Mouse (Mus musculus) forebrain, postnatal 0 days (tissue): ENCODE data around the gene Cpne5. TPM values are rescaled to one million over a fixed set of nuclear protein-coding genes. Genes with fewer than 3 reads are reported as not detected.
A peak's percentile ranks its signal among the peaks of the same experiment; 100 is the strongest.

Experiments used
- ATAC-seq: fragments of 200-750 bp; cut with Nextera tagmentation; 2 replicates; pipeline ENCODE4 v1.8.0; 2017; ENCODE audit warnings: mild to moderate bottlenecking, moderate library complexity
- DNase-seq: peaks from one replicate; pipeline ENCODE4 v3.0.0-alpha.2; 2015
- H3K27ac ChIP-seq: fragments of 300-500 bp; sonication (generic); 2 replicates; pipeline ENCODE4 v1.5.1; 2014; ENCODE audit warnings: low read depth, mild to moderate bottlenecking, antibody characterized with exemption, low read length, moderate library complexity, mixed read lengths
- H3K27me3 ChIP-seq: fragments of 300-500 bp; sonication (generic); 2 replicates; pipeline ENCODE4 v1.6.1; 2014; ENCODE audit warnings: mild to moderate bottlenecking, low read length, mixed read lengths; ENCODE audit not compliant: insufficient read depth
- H3K36me3 ChIP-seq: fragments of 300-500 bp; sonication (generic); 2 replicates; pipeline ENCODE4 v1.6.1; 2014; ENCODE audit warnings: mild to moderate bottlenecking, moderate library complexity; ENCODE audit not compliant: insufficient read depth
- H3K4me1 ChIP-seq: fragments of 300-500 bp; sonication (generic); 2 replicates; pipeline ENCODE4 v1.6.1; 2014; ENCODE audit warnings: antibody characterized with exemption; ENCODE audit not compliant: insufficient read depth
- H3K4me2 ChIP-seq: fragments of 300-500 bp; sonication (generic); 2 replicates; pipeline ENCODE4 v1.6.1; 2014; ENCODE audit warnings: low read depth, mild to moderate bottlenecking, moderate library complexity
- H3K4me3 ChIP-seq: fragments of 300-500 bp; sonication (generic); 2 replicates; pipeline ENCODE4 v1.5.1; 2014; ENCODE audit warnings: low read depth, low read length, mixed read lengths
- H3K9ac ChIP-seq: fragments of 300-500 bp; sonication (generic); 2 replicates; pipeline ENCODE4 v1.6.1; 2014; ENCODE audit warnings: mild to moderate bottlenecking
- H3K9me3 ChIP-seq: fragments of 300-500 bp; sonication (generic); 2 replicates; pipeline ENCODE4 v1.6.1; 2016; ENCODE audit warnings: low read length
- CTCF ChIP-seq: sonication (generic); IDR thresholded peaks from 2 replicates; pipeline ENCODE4 v1.5.1; 2016; ENCODE audit warnings: antibody characterized with exemption, control low read depth, low read depth
- WGBS: fragments of 180-500 bp; shearing (Covaris S2); extraction: QIAGEN DNeasy Blood & Tissue Kit; methylation state at CpG from one replicate; pipeline ENCODE4 v1.1.7; 2014; 5-methylcytosine and 5-hydroxymethylcytosine counted together
- polyA plus RNA-seq: library from polyadenylated mRNA; unstranded; fragments of >200 nt; fragmentation: Nextera tagmentation; extraction: Ambion mirVana; gene quantifications from 2 replicates; pipeline ENCODE4 v1.2.1, GENCODE M21; 2015
- total RNA-seq: library from RNA; depleted of rRNA; stranded (reverse); fragments of >200 nt; gene quantifications from 2 replicates; pipeline ENCODE4 v1.2.3, GENCODE M21; 2014

Cpne5 gene
- total and polyA plus RNA-seq, 2 experiments from 2014 or later = 60.0 to 61.6 TPM

- TF ChIP-seq CTCF = peak; percentile 49
- Histone ChIP-seq H3K9ac (no peak overlapping the region), H3K4me3 (no peak overlapping the region), H3K9me3 (no peaks in the 10 kb centered on the region), H3K27me3 (no peaks in the 10 kb centered on the region), H3K27ac (no peak overlapping the region), H3K36me3 (peaks cover 23% of the 10 kb centered on the region), H3K4me2 (no peak overlapping the region), H3K4me1 (no peaks in the 10 kb centered on the region)
- ATAC-seq (no peak), DNase-seq (peak; percentile 41)
- WGBS = 60% methylated on average over 9 of the region's 9 CpGs
Measured at GRCm38 (mm10) chr17:29249512-29249911, 11.5 kb upstream of the Cpne5 start.

- H3K27me3 ChIP-seq = no peaks in the 10 kb centered on the region
- DNase-seq (no peak), ATAC-seq (no peak)
- H3K9me3 ChIP-seq = no peaks in the 10 kb centered on the region
- H3K9ac ChIP-seq = no peak overlapping the region
- no peaks in the 10 kb centered on the region for H3K4me1 ChIP-seq
- TF ChIP-seq CTCF = no peak
- H3K36me3 ChIP-seq = peaks cover 23% of the 10 kb centered on the region
- H3K27ac ChIP-seq = no peak overlapping the region
- no peak overlapping the region for H3K4me3 ChIP-seq
- WGBS = 66% methylated on average over 13 of the region's 13 CpGs
- H3K4me2 ChIP-seq = no peak overlapping the region
Measured at GRCm38 (mm10) chr17:29247881-29248280, 9.9 kb upstream of the Cpne5 start.

DNA sequence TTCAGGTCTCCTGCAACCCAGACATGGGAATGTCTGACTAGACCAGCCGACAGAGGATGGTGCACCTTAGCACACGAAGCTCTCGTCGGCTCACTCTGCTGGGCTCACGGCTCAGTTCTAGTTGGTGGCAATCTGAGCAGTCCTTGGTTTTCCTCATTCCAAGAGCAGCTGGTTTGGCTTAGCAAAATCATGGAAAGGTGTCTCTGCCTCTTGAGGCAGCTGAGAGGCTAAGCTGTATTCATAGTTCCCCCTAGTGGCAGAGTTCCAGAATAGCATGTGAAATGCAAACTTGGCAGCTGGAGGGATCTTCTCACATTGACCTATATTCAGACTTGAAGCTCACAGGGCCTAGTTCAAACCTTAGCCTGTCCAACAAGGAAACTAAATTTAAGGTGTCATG is 8.6 kb upstream of the Cpne5 start:
- H3K9ac ChIP-seq = no peak overlapping the region
- no peak overlapping the region for H3K4me3 ChIP-seq
- no peak overlapping the region for H3K27ac ChIP-seq
- no peaks in the 10 kb centered on the region for H3K4me1 ChIP-seq
- DNase-seq = peak; percentile 92
- 23% methylated on average over 5 of the region's 5 CpGs for WGBS
- TF ChIP-seq CTCF = peak; percentile 94
- ATAC-seq = peak; percentile 77
- H3K27me3 ChIP-seq = no peaks in the 10 kb centered on the region
- no peaks in the 10 kb centered on the region for H3K9me3 ChIP-seq
- peaks cover 23% of the 10 kb centered on the region for H3K36me3 ChIP-seq
- H3K4me2 ChIP-seq = no peak overlapping the region

GRCm38 (mm10) chr17:29245725-29246124 is 7.8 kb upstream of the Cpne5 start:
- 34% methylated on average over 7 of the region's 7 CpGs for WGBS
- Histone ChIP-seq H3K27ac (no peak overlapping the region), H3K4me2 (no peak overlapping the region), H3K9me3 (no peaks in the 10 kb centered on the region), H3K9ac (no peak overlapping the region), H3K27me3 (no peaks in the 10 kb centered on the region), H3K4me3 (no peak overlapping the region), H3K4me1 (no peaks in the 10 kb centered on the region), H3K36me3 (0 out of 2 replicates have a peak, but pooled peaks cover 14% of the 10 kb centered on the region)
- DNase-seq (no peak), ATAC-seq (peak; percentile 54; the same call in 1 of the 2 replicates)
- TF ChIP-seq CTCF = no peak

DNA sequence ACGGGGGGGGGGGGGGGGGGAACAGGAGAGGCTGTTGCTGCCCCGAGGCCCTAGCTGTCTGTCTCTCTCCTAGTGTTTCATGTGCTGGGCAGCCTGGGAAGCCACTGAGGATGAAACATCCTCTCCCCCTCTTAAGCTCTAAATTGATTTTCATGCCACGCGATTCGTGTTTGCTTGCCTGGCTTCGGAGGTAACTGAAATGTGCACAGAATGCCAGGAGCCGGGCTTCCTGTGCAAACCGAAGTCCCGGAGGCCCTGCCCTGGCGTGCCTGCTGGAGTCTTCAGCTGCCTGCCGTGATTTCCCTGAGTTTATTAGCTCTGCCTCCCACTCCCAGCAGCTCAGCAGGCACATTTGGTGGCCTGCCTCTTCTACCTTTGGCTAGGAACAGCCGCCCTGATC is 6.9 kb upstream of the Cpne5 start:
- Histone ChIP-seq H3K36me3 (0 out of 2 replicates have a peak, but pooled peaks cover 7% of the 10 kb centered on the region), H3K27me3 (no peaks in the 10 kb centered on the region), H3K27ac (no peak overlapping the region), H3K4me3 (no peak overlapping the region), H3K9me3 (no peaks in the 10 kb centered on the region), H3K4me1 (no peaks in the 10 kb centered on the region), H3K4me2 (no peak overlapping the region), H3K9ac (no peak overlapping the region)
- WGBS = 30% methylated on average over 11 of the region's 12 CpGs
- TF ChIP-seq CTCF = no peak
- DNase-seq = no peak
- no peak for ATAC-seq

GRCm38 (mm10) chr17:29238421-29238945 is 516 bp upstream of the Cpne5 start:
- 2% methylated on average over 23 of the region's 23 CpGs for WGBS
- no peak for DNase-seq

DNA sequence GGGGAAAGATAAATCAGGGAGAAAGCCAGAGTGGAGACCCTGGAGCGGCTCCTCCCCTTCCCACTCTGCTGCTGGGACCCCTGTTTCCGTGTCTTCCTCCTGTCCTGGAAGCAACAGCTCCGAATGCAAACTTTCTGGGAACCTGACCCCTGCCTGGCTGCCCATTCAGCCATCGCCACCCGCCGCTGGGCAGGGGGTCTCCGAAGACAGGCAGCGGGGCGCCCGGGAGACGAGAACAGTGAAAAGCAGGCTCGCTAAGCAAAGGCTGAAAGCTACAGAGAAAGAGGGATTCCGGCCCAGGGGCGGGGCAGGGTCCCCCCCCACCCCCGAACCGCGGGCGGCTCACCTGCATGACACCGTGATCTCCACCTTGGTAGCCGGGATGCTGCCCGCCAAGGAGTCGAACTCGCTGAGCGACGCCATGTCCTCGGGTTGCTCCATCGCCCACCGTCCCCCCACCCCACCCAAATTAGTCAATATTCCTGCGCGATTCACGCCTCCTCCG is 648 bp downstream of the Cpne5 start:
- peak overlapping the region; percentile 45 for H3K27ac ChIP-seq
- no peaks in the 10 kb centered on the region for H3K36me3 ChIP-seq
- no peaks in the 10 kb centered on the region for H3K9me3 ChIP-seq
- WGBS = 3% methylated on average over 32 of the region's 32 CpGs
- ATAC-seq = peak; percentile 3; the same call in 1 of the 2 replicates
- peaks cover 13% of the 10 kb centered on the region for H3K4me1 ChIP-seq
- peak overlapping the region; percentile 70 for H3K4me3 ChIP-seq
- peak overlapping the region; percentile 93 for H3K4me2 ChIP-seq
- DNase-seq = no peak
- H3K27me3 ChIP-seq = no peaks in the 10 kb centered on the region
- peak overlapping the region; percentile 67 for H3K9ac ChIP-seq
- TF ChIP-seq CTCF = no peak

More at GRCm38 (mm10) chr17:29238421-29238945, 516 bp upstream of the Cpne5 start:
- H3K27ac ChIP-seq = peak overlapping the region; percentile 45; the same call in 1 of the 2 replicates
- H3K9me3 ChIP-seq = no peaks in the 10 kb centered on the region
- H3K4me2 ChIP-seq = peak overlapping the region; percentile 93
- TF ChIP-seq CTCF = no peak
- H3K36me3 ChIP-seq = no peaks in the 10 kb centered on the region
- peak overlapping the region; percentile 70 for H3K4me3 ChIP-seq
- H3K9ac ChIP-seq = peak overlapping the region; percentile 67
- ATAC-seq = peak; percentile 21
- peaks cover 13% of the 10 kb centered on the region for H3K4me1 ChIP-seq
- no peaks in the 10 kb centered on the region for H3K27me3 ChIP-seq
